Mouse (Mus musculus) mesoderm, embryonic 11.5 days (tissue): ENCODE results near the gene Ptprg.
"Not testable (repeated sequence)": the region's sequence is repeated elsewhere in the genome, so short reads cannot be mapped to it uniquely, and the experiment has no call there.

Experiments
- DNase-seq: peaks from one replicate; pipeline ENCODE4 v3.0.0-alpha.2; 2012; ENCODE audit warnings: low read depth, low spot score

The Ptprg gene

DNA sequence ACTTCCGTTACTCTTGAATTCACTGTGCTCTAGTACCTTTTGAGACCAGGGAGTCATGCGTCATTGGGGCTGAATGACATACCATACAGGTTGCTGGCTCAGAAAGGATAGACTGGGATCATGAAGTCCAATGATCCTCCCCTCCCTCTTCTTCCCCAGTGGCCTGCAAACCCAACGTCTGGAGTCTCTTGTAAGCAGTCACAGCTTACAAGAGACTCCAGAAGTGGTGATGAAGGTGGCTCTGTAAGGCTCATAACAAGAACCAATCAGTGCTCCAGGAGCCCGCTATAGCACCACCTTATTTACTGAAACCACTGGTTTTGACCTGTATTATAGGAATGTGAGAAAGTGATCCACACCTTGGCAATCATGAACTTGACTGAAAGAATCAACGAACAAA, 408.8 kb downstream of the Ptprg start:
- DNase-seq = no peak

DNA sequence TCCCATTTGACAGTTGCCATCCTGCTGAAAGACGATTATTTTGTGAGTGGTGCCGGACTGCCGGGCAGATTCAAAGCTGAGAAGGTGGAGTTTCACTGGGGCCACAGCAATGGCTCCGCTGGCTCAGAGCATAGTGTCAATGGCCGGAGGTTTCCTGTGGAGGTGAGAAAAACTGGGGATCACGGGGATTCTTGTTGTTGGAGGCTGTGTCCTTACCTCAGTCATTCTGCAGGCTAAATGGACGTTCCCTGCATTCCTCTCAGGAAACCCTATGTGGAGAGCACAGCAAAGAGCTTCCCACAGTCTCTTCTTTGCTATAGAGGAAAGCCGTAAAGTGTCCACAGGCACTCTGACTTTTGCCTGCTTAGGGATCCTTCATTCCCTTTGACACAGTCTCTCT, 409.2 kb downstream of the Ptprg start:
- DNase-seq = no peak

DNA sequence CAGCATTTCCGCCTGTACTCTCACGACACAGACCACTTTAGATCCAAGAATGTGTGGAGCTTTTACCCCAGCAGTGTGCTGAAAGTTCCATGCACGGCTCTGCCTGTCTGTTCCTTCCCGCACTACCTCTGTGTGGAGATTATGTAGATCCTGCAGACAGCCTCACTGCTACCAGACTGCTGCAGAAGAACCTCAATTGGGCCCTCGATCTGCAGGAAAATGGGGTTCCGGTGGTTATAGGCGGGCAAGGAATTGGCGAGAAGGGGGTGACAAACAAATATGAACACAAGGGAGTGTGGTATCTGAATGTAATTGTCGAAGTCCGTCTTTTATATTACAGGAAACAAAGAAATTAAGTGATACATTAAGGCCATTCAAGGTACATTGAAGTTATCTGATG, 410.5 kb downstream of the Ptprg start:
- no peak for DNase-seq

DNA sequence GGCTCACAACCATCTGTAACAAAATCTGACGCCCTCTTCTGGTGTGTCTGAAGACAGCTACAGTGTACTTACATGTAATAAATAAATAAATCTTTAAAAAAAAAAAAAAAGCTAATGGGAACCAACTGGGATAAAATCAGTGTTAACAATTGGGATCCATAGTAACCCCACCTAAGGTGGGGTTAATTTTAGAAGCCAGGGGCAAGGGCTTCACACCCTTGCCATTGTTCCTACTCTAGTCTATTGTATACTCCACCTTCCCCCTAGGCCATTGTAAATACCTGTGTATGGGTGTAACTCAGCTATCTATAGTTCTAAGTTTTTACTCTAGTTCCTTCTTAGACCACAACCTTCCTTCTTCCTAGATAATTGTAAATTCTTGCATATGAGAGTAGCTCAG, 411.0 kb downstream of the Ptprg start:
- DNase-seq = not testable (repeated sequence)

DNA sequence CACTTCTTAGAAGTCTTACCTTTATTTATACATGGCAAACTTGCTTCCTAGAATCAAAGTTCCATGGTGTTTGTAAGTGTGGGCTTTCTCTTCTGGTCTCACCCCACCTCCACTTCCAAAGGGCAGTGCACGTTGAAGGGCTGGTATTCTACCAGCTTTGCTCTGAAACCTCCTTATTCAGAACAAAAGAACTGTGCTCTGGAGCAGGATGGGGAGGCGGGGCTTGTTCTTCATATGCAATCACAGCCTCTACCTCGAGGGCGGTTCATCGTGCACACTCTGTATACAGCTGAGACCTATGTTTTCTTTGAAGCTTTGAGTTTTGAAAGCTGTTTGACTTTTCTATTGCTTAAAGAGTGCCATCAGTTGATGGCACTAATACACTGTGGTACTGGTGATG, 412.5 kb downstream of the Ptprg start:
- no peak for DNase-seq

DNA sequence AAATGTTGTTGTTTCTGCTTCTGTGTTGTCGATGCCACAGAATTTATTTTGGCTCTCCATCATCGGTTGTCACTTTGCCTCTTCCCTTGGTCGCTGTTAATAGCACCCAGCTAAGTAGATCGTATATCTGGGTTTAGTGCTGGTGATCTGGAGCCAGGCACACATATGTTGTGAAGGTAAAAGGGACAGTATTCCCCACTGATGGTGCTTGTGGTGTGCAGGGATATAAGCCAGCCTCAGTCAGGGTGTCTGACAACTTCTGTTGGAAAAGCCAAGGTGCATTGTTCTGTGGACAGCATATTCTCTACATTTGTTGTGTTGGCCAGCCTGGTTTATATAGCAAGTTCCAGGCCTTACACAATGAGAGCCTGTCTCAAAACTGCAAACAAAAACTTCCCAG, 428.4 kb downstream of the Ptprg start:
- DNase-seq = no peak

DNA sequence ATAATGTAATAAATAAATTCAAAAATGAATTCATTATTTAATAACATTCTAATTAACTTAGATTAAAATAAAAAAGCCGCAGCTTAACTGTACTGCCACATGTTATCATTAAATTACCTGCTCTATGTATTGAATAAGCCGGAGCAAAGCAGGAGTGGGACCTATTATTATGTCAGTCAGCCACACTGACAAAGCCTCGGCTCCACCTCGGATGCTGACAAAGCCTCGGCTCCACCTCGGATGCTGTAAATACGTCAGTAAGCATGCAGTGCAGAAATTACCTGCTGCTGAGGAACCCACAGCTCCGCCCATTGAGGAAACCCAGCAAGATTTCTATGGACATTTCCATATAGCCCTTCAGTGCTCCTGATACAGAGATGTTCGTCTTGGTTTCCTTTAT, 429.7 kb downstream of the Ptprg start:
- DNase-seq = no peak

DNA sequence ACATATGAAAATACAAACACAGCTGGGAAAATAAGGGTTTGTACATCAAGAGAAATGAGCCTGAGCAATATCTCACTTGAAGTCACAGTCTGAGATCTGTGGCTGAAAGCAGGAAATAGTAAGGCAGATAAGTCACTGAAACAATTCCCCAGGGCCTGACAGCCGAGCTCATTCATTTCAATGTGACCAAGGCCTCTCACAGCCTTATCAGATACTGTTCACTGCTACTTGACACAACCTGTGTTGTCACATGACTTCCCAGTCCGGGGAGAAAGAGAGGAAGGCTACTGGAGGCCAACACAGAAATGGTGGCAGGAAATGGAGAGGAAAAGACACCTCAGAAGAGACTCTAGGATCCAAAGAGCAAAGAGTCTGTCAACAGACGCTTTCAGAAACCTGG, 430.8 kb downstream of the Ptprg start:
- no peak for DNase-seq

DNA sequence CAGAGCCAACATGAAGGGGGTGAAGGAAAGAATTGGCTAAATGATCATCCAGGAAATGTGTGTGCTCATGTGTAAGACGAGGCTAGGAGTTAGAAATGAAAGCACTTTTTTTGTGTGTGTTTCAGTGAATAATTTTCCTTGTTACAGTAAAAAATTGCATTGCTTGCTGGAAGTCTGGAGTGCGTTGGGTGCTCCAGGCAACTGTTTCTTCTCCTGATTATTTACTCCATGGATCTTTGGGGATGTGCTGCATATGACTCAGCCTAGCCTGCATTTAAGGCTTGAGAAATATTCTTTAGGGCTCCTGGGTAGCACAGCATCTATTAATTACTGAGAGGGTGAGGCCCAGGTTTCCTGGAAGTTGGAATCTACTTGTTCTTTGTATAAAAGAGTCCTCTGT, 435.6 kb downstream of the Ptprg start:
- no peak for DNase-seq

DNA sequence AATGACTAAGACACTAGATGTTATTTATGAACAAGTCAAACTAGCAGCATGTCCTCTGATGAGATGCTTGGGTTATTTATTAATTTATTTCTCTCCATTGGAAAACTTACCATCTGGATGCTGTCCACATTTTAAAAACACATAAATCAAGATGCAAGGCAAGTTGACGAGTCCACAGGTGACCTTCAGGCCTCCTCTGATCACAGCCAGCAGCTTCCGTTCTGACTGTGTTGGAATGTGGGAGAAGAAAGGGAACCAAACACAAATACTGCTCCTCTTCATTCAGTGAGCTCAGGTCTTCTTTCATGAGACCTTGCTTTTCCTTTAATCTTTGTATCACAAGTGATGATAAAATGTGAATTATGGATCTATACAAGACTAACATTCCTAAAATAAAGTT, 437.8 kb downstream of the Ptprg start:
- no peak for DNase-seq

DNA sequence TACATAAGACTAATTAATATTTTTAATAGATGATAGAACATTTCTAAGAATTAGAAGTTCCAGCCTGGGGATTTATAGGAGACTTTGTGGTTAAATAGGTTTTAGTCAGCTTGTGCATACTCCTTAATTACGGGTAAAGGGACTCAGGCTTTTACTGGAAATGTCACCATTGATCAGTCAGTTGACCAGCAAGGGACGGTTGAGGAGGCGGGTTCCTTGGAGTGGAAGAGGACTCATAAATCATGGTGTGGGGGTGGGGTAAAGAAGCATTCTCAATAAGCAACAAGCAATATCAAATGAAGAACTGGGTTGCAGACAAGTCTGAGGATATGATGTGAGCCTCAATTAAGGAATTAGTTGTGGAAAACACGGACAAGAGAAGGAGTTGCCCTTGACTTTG, 438.8 kb downstream of the Ptprg start:
- no peak for DNase-seq

DNA sequence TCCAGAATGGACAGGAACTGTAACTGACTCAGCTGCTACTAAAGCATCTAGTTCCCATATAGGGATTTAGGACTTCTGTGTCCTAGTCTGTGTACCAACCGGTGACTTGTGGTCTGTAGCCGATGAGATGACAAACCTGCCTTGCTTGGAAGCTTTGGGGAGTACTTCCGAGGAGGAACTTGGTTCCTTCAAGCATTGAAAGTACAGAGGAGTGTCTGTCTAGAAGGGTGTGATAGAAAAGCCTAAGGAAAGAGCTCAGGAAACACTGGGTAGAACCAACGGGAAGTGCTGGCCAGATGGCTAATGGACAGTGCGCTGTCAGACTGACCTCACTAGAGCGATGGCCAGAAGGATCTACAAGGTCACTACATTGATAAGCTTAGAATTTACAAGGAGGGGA, 439.2 kb downstream of the Ptprg start:
- no peak for DNase-seq

DNA sequence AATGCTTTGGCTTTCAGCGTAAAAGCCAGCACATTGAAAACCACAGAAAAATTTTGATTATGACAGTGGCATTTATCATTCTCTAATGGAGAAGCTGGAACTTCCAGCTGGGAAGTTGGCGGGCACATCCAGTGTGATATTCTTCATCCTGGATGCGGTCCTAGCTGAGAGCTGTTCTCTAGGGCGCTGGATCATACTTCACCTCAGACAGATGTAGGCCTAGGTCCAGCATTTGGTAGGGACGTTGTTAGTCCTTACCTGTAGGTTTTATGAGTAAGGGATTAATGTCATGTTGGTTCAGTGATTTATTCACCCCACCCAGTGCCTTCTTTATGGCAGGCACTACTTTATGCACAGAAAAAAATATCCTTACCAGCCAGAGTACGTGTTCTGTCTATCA, 444.2 kb downstream of the Ptprg start:
- DNase-seq = no peak

DNA sequence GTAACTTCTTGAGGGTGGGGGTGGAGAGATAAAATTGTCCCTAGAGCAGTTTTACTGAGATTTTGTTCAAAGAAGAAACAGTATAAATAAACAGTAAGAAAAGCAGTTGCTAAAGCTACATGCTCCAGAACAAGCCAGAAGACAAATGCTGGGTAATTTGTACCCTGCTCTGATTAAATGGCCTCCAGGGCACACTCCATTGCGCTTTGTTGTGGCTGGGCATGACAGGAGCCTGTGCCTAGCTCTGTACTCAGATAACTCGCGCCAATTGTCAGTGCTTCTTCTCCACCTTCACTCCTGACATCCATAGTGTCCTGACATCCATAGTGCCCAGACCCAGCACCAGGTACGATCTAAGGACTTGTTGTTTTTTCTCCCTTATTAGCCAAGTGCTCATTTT, 445.1 kb downstream of the Ptprg start:
- no peak for DNase-seq

DNA sequence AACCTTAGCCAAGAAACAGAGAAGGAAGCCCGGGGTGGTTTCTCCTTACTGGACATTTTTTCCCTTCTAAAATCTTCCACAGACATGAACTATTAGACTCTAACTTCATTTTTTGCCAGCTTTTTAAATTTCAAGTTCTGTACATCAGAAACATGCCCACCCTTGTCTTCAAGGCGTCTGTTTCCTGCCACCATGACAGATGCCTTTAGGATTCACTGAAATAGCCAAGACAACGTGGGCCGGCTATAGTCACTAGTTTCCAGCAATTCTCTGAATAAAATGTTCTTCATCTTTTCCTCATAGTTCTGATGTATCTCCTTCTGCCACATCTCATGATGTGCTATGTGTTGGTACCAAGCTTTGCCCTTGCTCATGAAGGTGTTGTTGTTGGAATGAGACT, 450.7 kb downstream of the Ptprg start:
- no peak for DNase-seq

DNA sequence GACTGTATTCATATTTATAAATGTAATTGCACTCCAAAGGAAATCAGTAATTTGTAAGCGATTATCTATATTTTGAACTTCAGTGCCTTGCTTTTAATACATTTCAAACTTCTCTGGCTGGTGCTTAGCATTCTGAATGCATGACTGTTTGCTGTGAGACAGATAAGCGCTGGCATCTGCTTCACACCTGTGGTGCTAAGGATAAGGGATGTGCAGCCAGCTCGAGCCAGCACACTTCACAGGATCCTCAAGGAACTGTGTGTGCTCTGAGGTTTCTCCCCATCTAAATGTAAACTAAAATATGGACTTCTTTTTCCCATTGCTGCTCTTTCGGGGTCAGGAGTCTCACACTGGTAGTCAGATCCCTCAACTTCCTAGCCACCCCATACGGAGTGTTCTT, 458.4 kb downstream of the Ptprg start:
- DNase-seq = no peak

DNA sequence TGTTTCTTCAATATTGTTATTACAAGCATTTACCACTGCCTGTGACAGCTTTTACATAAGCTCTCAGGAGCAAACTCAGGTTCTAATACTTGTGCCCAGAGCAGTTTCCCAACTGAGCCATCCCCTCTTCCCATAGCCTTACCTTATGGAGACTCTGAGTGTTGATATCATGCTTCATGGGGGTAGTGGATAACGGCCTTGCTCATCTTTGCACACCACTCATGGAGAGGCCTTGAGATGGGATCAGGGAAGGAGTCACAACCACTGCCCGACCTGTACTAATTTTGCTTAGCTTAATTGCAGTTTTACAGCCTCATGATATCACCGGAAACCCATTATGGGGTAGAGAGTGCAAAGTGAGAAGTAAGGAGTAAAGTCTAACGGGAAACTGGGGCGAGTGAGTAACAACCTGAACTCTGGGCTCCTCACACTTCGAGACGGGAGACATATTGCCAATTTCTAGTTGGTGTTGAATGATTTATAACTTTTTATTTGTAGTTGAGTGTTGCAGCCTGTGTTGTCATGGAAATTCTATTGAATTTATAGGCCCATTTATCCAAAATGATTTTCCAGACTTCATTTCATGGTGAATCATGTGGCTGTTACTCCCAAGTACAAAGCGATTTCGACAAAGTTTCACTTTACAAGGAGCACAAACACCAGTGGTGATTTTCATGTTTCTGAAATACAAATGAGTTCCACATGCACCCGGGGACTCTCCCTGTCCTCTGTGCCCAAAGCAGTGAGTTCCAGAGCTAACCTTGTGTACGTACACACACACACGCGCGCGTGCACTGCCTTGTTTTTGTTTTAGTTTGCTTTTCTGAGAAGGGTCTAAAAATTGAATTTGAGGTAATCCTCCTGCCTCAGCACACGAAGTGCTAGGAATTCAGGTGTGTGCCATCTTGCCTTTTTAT, 472.7 kb downstream of the Ptprg start:
- DNase-seq = no peak

DNA sequence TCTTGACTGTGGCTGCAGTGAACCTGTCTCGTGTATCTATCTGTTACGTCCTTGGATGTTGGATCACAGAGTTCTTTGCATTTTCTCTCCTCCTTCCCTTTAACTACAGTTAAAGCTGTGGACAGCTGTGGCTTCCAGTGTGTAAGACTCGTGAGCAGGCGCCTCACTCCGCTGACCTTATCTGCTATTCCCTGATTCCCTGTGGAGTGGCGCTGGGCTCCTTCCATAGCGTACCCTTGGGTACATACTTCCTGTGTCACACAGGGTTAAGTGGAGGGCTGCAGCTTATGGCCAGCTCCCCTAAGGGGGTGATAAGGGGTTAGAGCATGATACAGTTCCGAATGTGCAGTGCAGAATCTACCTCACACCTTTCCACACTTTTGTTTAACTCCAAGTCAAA, 473.9 kb downstream of the Ptprg start:
- DNase-seq = no peak

DNA sequence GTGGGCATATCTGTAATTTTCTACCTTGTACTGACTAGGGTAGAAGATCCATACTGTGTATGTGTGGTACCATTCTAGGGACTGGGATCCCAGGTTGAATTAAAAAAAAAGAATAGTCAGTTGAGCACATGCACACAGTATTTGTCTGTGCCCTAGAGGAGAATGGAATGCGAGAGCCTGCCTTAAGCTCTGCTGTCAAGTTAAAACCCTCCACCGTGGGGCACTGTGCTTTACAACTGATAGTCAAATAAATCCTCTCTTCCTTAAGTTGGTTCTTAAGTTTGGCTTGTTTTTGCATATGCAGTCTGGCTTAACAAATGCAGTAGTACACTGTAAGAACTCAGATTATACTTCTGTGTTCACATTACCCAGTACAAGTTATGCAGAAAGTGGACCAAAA, 476.6 kb downstream of the Ptprg start:
- DNase-seq = peak; percentile 9

DNA sequence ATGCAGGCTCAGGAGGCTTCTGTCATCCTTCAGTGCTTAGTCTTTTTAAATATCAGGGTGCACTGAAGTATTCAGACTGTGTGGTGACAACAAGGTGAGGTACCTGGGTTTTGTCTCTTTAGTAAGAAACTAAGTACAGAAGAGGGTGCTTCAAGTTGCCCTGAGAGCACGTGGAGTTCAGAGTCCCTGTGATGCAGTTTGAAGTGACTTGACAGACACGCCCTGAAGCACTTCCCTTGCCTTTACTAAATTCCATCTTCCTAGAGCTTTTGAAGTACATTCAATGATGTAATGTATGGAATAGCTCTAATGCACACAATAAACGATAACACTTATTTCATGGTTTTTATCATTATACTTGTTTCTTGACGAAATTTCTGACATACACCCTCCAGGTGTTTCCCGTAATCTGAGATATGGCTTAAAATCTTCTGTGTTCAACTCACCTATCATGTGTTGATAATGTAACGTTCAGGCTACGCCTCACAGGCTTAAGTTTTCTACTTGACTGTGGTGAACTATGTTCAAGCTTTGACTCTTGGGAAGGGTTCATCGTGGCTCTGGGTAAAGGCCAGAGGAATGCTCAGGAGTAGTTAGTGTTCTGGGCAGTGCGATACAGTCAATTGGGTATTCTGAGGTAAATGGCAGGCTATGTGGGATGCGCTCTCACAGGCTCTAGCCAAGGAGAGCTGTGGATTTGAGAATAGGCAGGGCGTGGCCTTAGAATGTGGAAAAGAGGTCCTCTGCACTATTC, 483.4 kb downstream of the Ptprg start:
- DNase-seq = no peak

DNA sequence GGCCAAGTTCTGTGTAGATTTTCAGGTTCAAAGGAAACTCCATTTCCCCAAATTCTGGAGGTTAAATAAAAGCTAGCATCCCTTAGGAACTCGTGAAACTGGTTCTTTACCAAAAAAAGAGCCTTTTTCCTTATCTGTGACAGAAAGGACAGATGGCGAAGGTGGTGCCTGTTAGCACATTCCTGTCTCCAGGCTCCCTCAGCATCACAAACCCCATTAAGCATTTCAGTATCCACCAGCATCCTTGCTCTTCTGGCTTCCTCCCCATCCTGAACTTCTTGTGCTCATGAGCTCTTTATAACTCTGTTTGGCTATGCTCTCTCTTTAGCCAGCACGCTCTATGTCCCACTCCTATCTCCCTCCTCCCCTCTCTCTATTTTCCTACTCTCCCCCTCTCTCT, 486.4 kb downstream of the Ptprg start:
- no peak for DNase-seq

DNA sequence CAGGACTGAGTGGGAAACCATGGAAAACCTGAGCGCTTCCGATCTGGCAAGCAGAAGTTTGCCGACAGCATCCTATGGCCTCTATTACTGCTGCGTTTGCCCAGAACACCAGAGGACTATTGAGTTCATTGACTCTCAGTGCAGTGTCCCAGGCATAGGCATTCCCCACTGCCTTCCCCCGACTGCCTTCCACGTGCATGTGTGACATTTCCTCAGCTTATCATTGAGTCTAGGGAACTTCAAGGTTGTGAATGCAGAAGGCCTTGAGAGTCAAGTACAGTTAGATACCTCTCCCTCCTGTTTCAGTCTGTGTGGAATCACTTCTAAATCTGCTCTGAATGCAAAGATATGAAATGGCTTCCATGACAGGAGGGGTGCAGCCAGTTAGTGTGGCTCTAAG, 488.2 kb downstream of the Ptprg start:
- DNase-seq = no peak

DNA sequence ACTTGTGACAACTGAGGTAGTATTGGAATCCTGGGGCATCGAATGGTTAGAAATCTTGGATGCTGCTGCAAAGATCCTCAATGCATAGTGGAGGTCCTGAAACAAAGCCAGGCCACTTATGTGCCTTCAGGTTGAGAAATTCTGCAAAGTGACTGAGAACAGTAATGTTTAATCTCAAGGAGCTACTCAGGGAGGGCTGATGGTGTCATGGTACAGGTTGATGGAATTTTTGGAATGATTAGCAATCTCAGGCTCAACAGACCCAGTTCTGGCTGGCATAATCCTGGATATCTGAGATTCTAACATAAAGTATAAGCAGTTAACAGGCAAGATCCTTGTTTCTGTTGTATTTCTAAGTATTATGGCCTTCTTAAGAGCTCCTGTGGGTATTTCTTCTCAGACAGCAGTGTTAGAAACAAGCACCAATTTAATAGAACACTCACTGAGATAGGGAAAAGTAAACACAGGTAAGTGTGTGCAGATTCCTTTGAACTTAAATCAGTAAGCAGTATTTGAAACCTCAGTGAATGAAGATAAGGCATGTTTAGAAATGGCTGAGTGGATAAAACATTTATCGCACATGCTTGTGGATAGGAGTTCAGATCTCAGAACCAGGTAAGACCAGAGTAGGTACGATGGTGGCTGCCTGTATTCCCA, 493.0 kb downstream of the Ptprg start:
- DNase-seq = no peak
